Mouse (Mus musculus) v-Abl transformed pro-B cells (cell line): ENCODE measurements around the gene Cacng6.

Experiments
- in situ Hi-C, 2 experiments: fragments of 400-800 bp; cut with MboI; formaldehyde crosslinking; loops; one replicate each; pipeline ENCODE4 v1.15.1; 2025; ENCODE audit not compliant: unreplicated experiment in 2 of 2

Gene Cacng6

GRCm38 (mm10) chr7:3415378-3415777 lies 8.6 kb upstream of the Cacng6 start:
- in situ Hi-C loops: no loop called here

- in situ Hi-C loops: no loop called here
Observed at GRCm38 (mm10) chr7:3419941-3420340, 4.1 kb upstream of the Cacng6 start.

GRCm38 (mm10) chr7:3420466-3420865 lies 3.5 kb upstream of the Cacng6 start:
- in situ Hi-C loops: no loop called here

GRCm38 (mm10) chr7:3421297-3421696 lies 2.7 kb upstream of the Cacng6 start:
- in situ Hi-C loops: no loop called here

GRCm38 (mm10) chr7:3422051-3422450 lies 1.9 kb upstream of the Cacng6 start:
- in situ Hi-C loops: no loop called here

GRCm38 (mm10) chr7:3423430-3423829 lies 565 bp upstream of the Cacng6 start:
- in situ Hi-C loops: no loop called here

GRCm38 (mm10) chr7:3425141-3425540 lies 1.1 kb downstream of the Cacng6 start:
- in situ Hi-C loops: no loop called here

GRCm38 (mm10) chr7:3430161-3430560 lies 6.2 kb downstream of the Cacng6 start:
- in situ Hi-C loops: no loop called here

GRCm38 (mm10) chr7:3432066-3432465 lies 8.1 kb downstream of the Cacng6 start:
- in situ Hi-C loops: no loop called here

- in situ Hi-C loops: no loop called here
Observed at GRCm38 (mm10) chr7:3437941-3438340, 13.9 kb downstream of the Cacng6 start.

GRCm38 (mm10) chr7:3439984-3440383 lies 16.0 kb downstream of the Cacng6 start:
- in situ Hi-C loops: no loop called here

- in situ Hi-C loops: no loop called here
Observed at GRCm38 (mm10) chr7:3440526-3440925, 16.5 kb downstream of the Cacng6 start.

- in situ Hi-C loops: no loop called here
Observed at GRCm38 (mm10) chr7:3442476-3443062, 18.6 kb downstream of the Cacng6 start.

- in situ Hi-C loops: loop anchor here (5.0 kb wide), 2 partner anchors 47 to 222 kb away; no protein-coding TSS in a partner anchor
Observed at GRCm38 (mm10) chr7:3444678-3445077, 20.7 kb downstream of the Cacng6 start.

GRCm38 (mm10) chr7:3446584-3446983 lies 22.6 kb downstream of the Cacng6 start:
- in situ Hi-C loops: loop anchor here (5.0 kb wide), 2 partner anchors 49 to 224 kb away; no protein-coding TSS in a partner anchor

GRCm38 (mm10) chr7:3447026-3447425 lies 23.0 kb downstream of the Cacng6 start:
- in situ Hi-C loops: loop anchor here (5.0 kb wide), 2 partner anchors 50 to 225 kb away; no protein-coding TSS in a partner anchor

- in situ Hi-C loops: loop anchor here (5.0 kb wide), 2 partner anchors 52 to 227 kb away; no protein-coding TSS in a partner anchor
Observed at GRCm38 (mm10) chr7:3448737-3449454, 24.9 kb downstream of the Cacng6 start.

- in situ Hi-C loops: no loop called here
Observed at GRCm38 (mm10) chr7:3450671-3451070, 26.7 kb downstream of the Cacng6 start.

- in situ Hi-C loops: no loop called here
Observed at GRCm38 (mm10) chr7:3451161-3451560, 27.2 kb downstream of the Cacng6 start.

- in situ Hi-C loops: no loop called here
Observed at GRCm38 (mm10) chr7:3452821-3453485, 29.0 kb downstream of the Cacng6 start.

- in situ Hi-C loops: no loop called here
Observed at GRCm38 (mm10) chr7:3453486-3454183, 29.6 kb downstream of the Cacng6 start.
